Mouse (Mus musculus) heart, adult 8-10 months (tissue): Measurements from ENCODE around the gene Cideb. TPM values are rescaled to one million over a fixed set of nuclear protein-coding genes. Genes with fewer than 3 reads are reported as not detected.

Experiments
- DNase-seq: peaks from one replicate; pipeline ENCODE4 v3.0.0; 2022; ENCODE audit warnings: low spot score
- total RNA-seq, 4 experiments: library from RNA; stranded (reverse); gene quantifications; 2 replicates each; pipeline ENCODE4 v1.2.4; 2022

Gene Cideb
- total RNA-seq, 4 experiments from 2014 or later: 0.95 to 1.9 (median 1.4) TPM

GRCm38 (mm10) chr14:55765696-55766095 lies 7.4 kb upstream of the Cideb start, which contains the start of gene Ltb4r1:
Gene Ltb4r1, plus strand, starts transcription at chr14:55765962.
- no peak for DNase-seq

- DNase-seq: no peak
Measured at GRCm38 (mm10) chr14:55763166-55763565, 4.9 kb upstream of the Cideb start.

- no peak for DNase-seq
Measured at GRCm38 (mm10) chr14:55762001-55762821, 4.0 kb upstream of the Cideb start.

GRCm38 (mm10) chr14:55761163-55761562 lies 2.9 kb upstream of the Cideb start, which contains the start of gene Ltb4r2:
Gene Ltb4r2, plus strand, starts transcription at chr14:55761428.
- DNase-seq: no peak

GRCm38 (mm10) chr14:55760156-55760555 lies 1.9 kb upstream of the Cideb start:
- DNase-seq: peak; percentile 89

- DNase-seq: no peak
Measured at GRCm38 (mm10) chr14:55757566-55757965, 692 bp downstream of the Cideb start.

- no peak for DNase-seq
Measured at GRCm38 (mm10) chr14:55747051-55747847, 11.0 kb downstream of the Cideb start.

GRCm38 (mm10) chr14:55745861-55746237 lies 12.4 kb downstream of the Cideb start:
- DNase-seq: no peak

- peak; percentile 87 for DNase-seq
Measured at GRCm38 (mm10) chr14:55745180-55745860, 12.9 kb downstream of the Cideb start, which contains the start of the genes Dhrs1 and Nop9. Gene Dhrs1, minus strand, starts transcription at chr14:55745690. Gene Nop9, plus strand, starts transcription at chr14:55745693.

- DNase-seq: peak; percentile 90
Measured at GRCm38 (mm10) chr14:55743711-55744110, 14.5 kb downstream of the Cideb start.

GRCm38 (mm10) chr14:55737086-55737687 lies 21.1 kb downstream of the Cideb start:
- no peak for DNase-seq

- DNase-seq: no peak
Measured at GRCm38 (mm10) chr14:55735758-55736157, 22.5 kb downstream of the Cideb start.

GRCm38 (mm10) chr14:55735334-55735733 lies 22.9 kb downstream of the Cideb start:
- DNase-seq: no peak

GRCm38 (mm10) chr14:55734869-55735268 lies 23.4 kb downstream of the Cideb start:
- DNase-seq: no peak

- no peak for DNase-seq
Measured at GRCm38 (mm10) chr14:55733889-55734288, 24.4 kb downstream of the Cideb start.

- DNase-seq: no peak
Measured at GRCm38 (mm10) chr14:55730531-55731032, 27.7 kb downstream of the Cideb start.

- no peak for DNase-seq
Measured at GRCm38 (mm10) chr14:55730116-55730515, 28.1 kb downstream of the Cideb start.

- DNase-seq: no peak
Measured at GRCm38 (mm10) chr14:55727889-55728685, 30.2 kb downstream of the Cideb start.

- DNase-seq: no peak
Measured at GRCm38 (mm10) chr14:55726261-55726660, 32.0 kb downstream of the Cideb start.

GRCm38 (mm10) chr14:55724411-55724871 lies 33.8 kb downstream of the Cideb start:
- peak; percentile 65 for DNase-seq
